Mouse (Mus musculus): ENCODE data around the gene Hoxd9.

DNA sequence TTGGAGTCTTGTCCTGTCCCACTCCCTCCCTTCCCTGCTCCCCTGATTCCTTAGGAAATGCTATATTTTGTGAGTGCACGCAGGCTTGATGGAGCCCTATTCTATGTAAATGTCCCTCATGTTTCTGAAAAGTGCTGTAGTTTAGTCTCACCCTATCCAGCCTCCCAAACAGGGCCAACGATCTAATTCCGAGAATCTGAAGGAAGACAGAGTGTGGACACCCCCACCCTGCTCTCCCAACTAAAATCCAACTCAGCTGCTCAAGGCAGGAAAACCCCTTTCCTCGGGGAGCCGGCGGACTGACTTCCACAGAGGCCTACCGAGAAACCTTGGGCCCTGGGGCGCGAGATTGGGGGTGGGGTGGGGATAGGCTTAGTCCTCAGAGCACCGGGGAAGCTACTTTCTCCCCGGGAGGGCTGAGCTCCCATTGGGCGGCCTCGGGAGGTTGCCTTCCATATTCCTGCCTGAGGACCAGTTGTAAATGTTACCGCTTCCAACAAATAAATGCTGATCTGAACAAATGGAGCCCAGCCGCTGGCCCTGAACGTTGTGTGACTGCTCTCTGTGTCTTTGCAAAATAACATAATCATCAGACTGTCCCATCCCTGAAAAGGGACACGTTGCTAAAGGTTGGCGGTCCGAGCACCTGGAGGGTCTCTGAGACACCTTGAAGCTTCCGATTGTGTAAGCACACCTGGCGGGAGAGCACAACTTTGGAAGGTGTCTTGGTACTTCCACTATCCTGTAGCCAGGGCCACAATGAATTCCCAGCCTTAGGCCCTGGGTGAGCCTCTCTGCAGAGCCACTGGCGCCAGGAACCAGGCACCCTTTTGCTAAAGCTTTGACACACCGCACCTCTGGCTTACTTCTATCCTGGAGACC is 2.4 kb downstream of the Hoxd9 start:
- TF ChIP-seq CTCF (IDR thresholded peaks at IDR 0.05), result no peak
- TF ChIP-seq POLR2A (IDR thresholded peaks at IDR 0.05; ENCODE audit: insufficient read depth, low read depth, low read length), result no peak
